Mouse (Mus musculus): ENCODE results near the gene Dcakd. TPM values are rescaled to one million over a fixed set of nuclear protein-coding genes. Genes with fewer than 3 reads are reported as not detected.

The Dcakd gene
- polyA plus RNA-seq, 1 experiment from 2014 or later = 259 TPM

GRCm38 (mm10) chr11:103051249-103051691, 23.1 kb upstream of the Dcakd start:
- Histone ChIP-seq H3K4me2 (no peak overlapping the region), H3K9ac (ENCODE audit: low read length) (no peak overlapping the region), H3K27ac (ENCODE audit: low read depth, low read length) (no peak overlapping the region), H3K4me3 (ENCODE audit: low read depth, low read length) (no peak overlapping the region), H3K9me3 (ENCODE audit: control insufficient read depth, low read length) (no peaks in the 10 kb centered on the region), H3K27me3 (ENCODE audit: control insufficient read depth, insufficient read depth, low read length) (no peaks in the 10 kb centered on the region), H3K4me1 (ENCODE audit: control insufficient read depth, insufficient read depth, low read length) (no peaks in the 10 kb centered on the region), H3K36me3 (ENCODE audit: control insufficient read depth, insufficient read depth, low read length) (peaks cover 9% of the 10 kb centered on the region)
- DNase-seq (ENCODE audit: low spot score, missing footprints) (no peak), ATAC-seq (ENCODE audit: low FRiP score) (no peak)
- WGBS = 77% methylated on average over 8 of the region's 8 CpGs

GRCm38 (mm10) chr11:103050153-103050552, 22.0 kb upstream of the Dcakd start:
- Histone ChIP-seq H3K27ac (ENCODE audit: low read depth, low read length) (no peak overlapping the region), H3K27me3 (ENCODE audit: control insufficient read depth, insufficient read depth, low read length) (no peaks in the 10 kb centered on the region), H3K4me3 (ENCODE audit: low read depth, low read length) (no peak overlapping the region), H3K4me2 (no peak overlapping the region), H3K9me3 (ENCODE audit: control insufficient read depth, low read length) (no peaks in the 10 kb centered on the region), H3K9ac (ENCODE audit: low read length) (no peak overlapping the region), H3K4me1 (ENCODE audit: control insufficient read depth, insufficient read depth, low read length) (no peaks in the 10 kb centered on the region), H3K36me3 (ENCODE audit: control insufficient read depth, insufficient read depth, low read length) (peaks cover 10% of the 10 kb centered on the region)
- DNase-seq (ENCODE audit: low spot score, missing footprints) (no peak), ATAC-seq (ENCODE audit: low FRiP score) (no peak)
- WGBS = 91% methylated on average over 9 of the region's 9 CpGs

- H3K36me3 ChIP-seq (ENCODE audit: control insufficient read depth, insufficient read depth, low read length) = peaks cover 13% of the 10 kb centered on the region
- no peak overlapping the region for H3K4me2 ChIP-seq
- no peaks in the 10 kb centered on the region for H3K9me3 ChIP-seq (ENCODE audit: control insufficient read depth, low read length)
- H3K4me3 ChIP-seq (ENCODE audit: low read depth, low read length) = no peak overlapping the region
- H3K27me3 ChIP-seq (ENCODE audit: control insufficient read depth, insufficient read depth, low read length) = no peaks in the 10 kb centered on the region
- H3K9ac ChIP-seq (ENCODE audit: low read length) = no peak overlapping the region
- ATAC-seq (ENCODE audit: low FRiP score) = no peak
- H3K27ac ChIP-seq (ENCODE audit: low read depth, low read length) = no peak overlapping the region
- 91% methylated on average over 5 of the region's 5 CpGs for WGBS
- H3K4me1 ChIP-seq (ENCODE audit: control insufficient read depth, insufficient read depth, low read length) = no peaks in the 10 kb centered on the region
- no peak for DNase-seq (ENCODE audit: low spot score, missing footprints)
These were observed 21.5 kb upstream of the Dcakd start for GRCm38 (mm10) chr11:103049611-103050010.

GRCm38 (mm10) chr11:103046286-103046685, 18.2 kb upstream of the Dcakd start:
- H3K9ac ChIP-seq (ENCODE audit: low read length) = no peak overlapping the region
- no peaks in the 10 kb centered on the region for H3K27me3 ChIP-seq (ENCODE audit: control insufficient read depth, insufficient read depth, low read length)
- no peaks in the 10 kb centered on the region for H3K4me1 ChIP-seq (ENCODE audit: control insufficient read depth, insufficient read depth, low read length)
- no peak overlapping the region for H3K4me3 ChIP-seq (ENCODE audit: low read depth, low read length)
- DNase-seq (ENCODE audit: low spot score, missing footprints) (no peak), ATAC-seq (ENCODE audit: low FRiP score) (no peak)
- H3K36me3 ChIP-seq (ENCODE audit: control insufficient read depth, insufficient read depth, low read length) = peaks cover 19% of the 10 kb centered on the region; the same call in 1 of the 2 replicates
- H3K9me3 ChIP-seq (ENCODE audit: control insufficient read depth, low read length) = no peaks in the 10 kb centered on the region
- WGBS = 82% methylated on average over 8 of the region's 8 CpGs
- no peak overlapping the region for H3K27ac ChIP-seq (ENCODE audit: low read depth, low read length)
- no peak overlapping the region for H3K4me2 ChIP-seq

GRCm38 (mm10) chr11:103043982-103044381, 15.8 kb upstream of the Dcakd start:
- Histone ChIP-seq H3K4me1 (ENCODE audit: control insufficient read depth, insufficient read depth, low read length) (no peaks in the 10 kb centered on the region), H3K27me3 (ENCODE audit: control insufficient read depth, insufficient read depth, low read length) (no peaks in the 10 kb centered on the region), H3K9me3 (ENCODE audit: control insufficient read depth, low read length) (no peaks in the 10 kb centered on the region), H3K27ac (ENCODE audit: low read depth, low read length) (no peak overlapping the region), H3K9ac (ENCODE audit: low read length) (no peak overlapping the region), H3K36me3 (ENCODE audit: control insufficient read depth, insufficient read depth, low read length) (peaks cover 19% of the 10 kb centered on the region; the same call in 1 of the 2 replicates), H3K4me3 (ENCODE audit: low read depth, low read length) (no peak overlapping the region), H3K4me2 (no peak overlapping the region)
- ATAC-seq (ENCODE audit: low FRiP score) = no peak
- no peak for DNase-seq (ENCODE audit: low spot score, missing footprints)
- WGBS = 94% methylated on average over 3 of the region's 3 CpGs

- Histone ChIP-seq H3K27ac (ENCODE audit: low read depth, low read length) (no peak overlapping the region), H3K9ac (ENCODE audit: low read length) (no peak overlapping the region), H3K4me2 (no peak overlapping the region), H3K36me3 (ENCODE audit: control insufficient read depth, insufficient read depth, low read length) (peaks cover 19% of the 10 kb centered on the region; the same call in 1 of the 2 replicates), H3K27me3 (ENCODE audit: control insufficient read depth, insufficient read depth, low read length) (no peaks in the 10 kb centered on the region), H3K9me3 (ENCODE audit: control insufficient read depth, low read length) (no peaks in the 10 kb centered on the region), H3K4me3 (ENCODE audit: low read depth, low read length) (no peak overlapping the region), H3K4me1 (ENCODE audit: control insufficient read depth, insufficient read depth, low read length) (no peaks in the 10 kb centered on the region)
- WGBS = 84% methylated on average over 4 of the region's 4 CpGs
- DNase-seq (ENCODE audit: low spot score, missing footprints) (no peak), ATAC-seq (ENCODE audit: low FRiP score) (no peak)
These were observed 14.7 kb upstream of the Dcakd start for GRCm38 (mm10) chr11:103042828-103043227.

- Histone ChIP-seq H3K27me3 (ENCODE audit: control insufficient read depth, insufficient read depth, low read length) (no peaks in the 10 kb centered on the region), H3K4me1 (ENCODE audit: control insufficient read depth, insufficient read depth, low read length) (no peaks in the 10 kb centered on the region), H3K4me3 (ENCODE audit: low read depth, low read length) (no peak overlapping the region), H3K9ac (ENCODE audit: low read length) (no peak overlapping the region), H3K4me2 (no peak overlapping the region), H3K27ac (ENCODE audit: low read depth, low read length) (no peak overlapping the region), H3K9me3 (ENCODE audit: control insufficient read depth, low read length) (no peaks in the 10 kb centered on the region), H3K36me3 (ENCODE audit: control insufficient read depth, insufficient read depth, low read length) (no peaks in the 10 kb centered on the region)
- DNase-seq (ENCODE audit: low spot score, missing footprints) = no peak
- 94% methylated on average over 6 of the region's 6 CpGs for WGBS
- no peak for ATAC-seq (ENCODE audit: low FRiP score)
These were observed 9.9 kb upstream of the Dcakd start for GRCm38 (mm10) chr11:103038037-103038436.

GRCm38 (mm10) chr11:103036881-103037465, 8.8 kb upstream of the Dcakd start:
- WGBS = 88% methylated on average over 8 of the region's 8 CpGs
- Histone ChIP-seq H3K4me2 (no peak overlapping the region), H3K27me3 (ENCODE audit: control insufficient read depth, insufficient read depth, low read length) (no peaks in the 10 kb centered on the region), H3K27ac (ENCODE audit: low read depth, low read length) (no peak overlapping the region), H3K36me3 (ENCODE audit: control insufficient read depth, insufficient read depth, low read length) (no peaks in the 10 kb centered on the region), H3K9ac (ENCODE audit: low read length) (no peak overlapping the region), H3K4me3 (ENCODE audit: low read depth, low read length) (no peak overlapping the region), H3K4me1 (ENCODE audit: control insufficient read depth, insufficient read depth, low read length) (no peaks in the 10 kb centered on the region), H3K9me3 (ENCODE audit: control insufficient read depth, low read length) (no peaks in the 10 kb centered on the region)
- DNase-seq (ENCODE audit: low spot score, missing footprints) (no peak), ATAC-seq (ENCODE audit: low FRiP score) (no peak)

GRCm38 (mm10) chr11:103035007-103035406, 6.9 kb upstream of the Dcakd start:
- DNase-seq (ENCODE audit: low spot score, missing footprints) (no peak), ATAC-seq (ENCODE audit: low FRiP score) (no peak)
- H3K27ac ChIP-seq (ENCODE audit: low read depth, low read length) = no peak overlapping the region
- H3K9ac ChIP-seq (ENCODE audit: low read length) = no peak overlapping the region
- 93% methylated on average over 6 of the region's 6 CpGs for WGBS
- no peak overlapping the region for H3K4me2 ChIP-seq
- no peaks in the 10 kb centered on the region for H3K36me3 ChIP-seq (ENCODE audit: control insufficient read depth, insufficient read depth, low read length)
- no peaks in the 10 kb centered on the region for H3K9me3 ChIP-seq (ENCODE audit: control insufficient read depth, low read length)
- H3K4me3 ChIP-seq (ENCODE audit: low read depth, low read length) = no peak overlapping the region
- H3K4me1 ChIP-seq (ENCODE audit: control insufficient read depth, insufficient read depth, low read length) = no peaks in the 10 kb centered on the region
- H3K27me3 ChIP-seq (ENCODE audit: control insufficient read depth, insufficient read depth, low read length) = no peaks in the 10 kb centered on the region
